Mouse (Mus musculus): ENCODE measurements around the gene Pigl.

The Pigl gene

GRCm38 (mm10) chr11:62557205-62557604 is 98.9 kb downstream of the Pigl start:
- no peak for DNase-seq (ENCODE audit: low read depth, low spot score)

- no peak for DNase-seq (ENCODE audit: low read depth, low spot score)
Observed at GRCm38 (mm10) chr11:62558152-62558551, 99.9 kb downstream of the Pigl start.

- peak; percentile 9 for DNase-seq (ENCODE audit: low read depth, low spot score)
Observed at GRCm38 (mm10) chr11:62558961-62559646, 100.8 kb downstream of the Pigl start.

DNA sequence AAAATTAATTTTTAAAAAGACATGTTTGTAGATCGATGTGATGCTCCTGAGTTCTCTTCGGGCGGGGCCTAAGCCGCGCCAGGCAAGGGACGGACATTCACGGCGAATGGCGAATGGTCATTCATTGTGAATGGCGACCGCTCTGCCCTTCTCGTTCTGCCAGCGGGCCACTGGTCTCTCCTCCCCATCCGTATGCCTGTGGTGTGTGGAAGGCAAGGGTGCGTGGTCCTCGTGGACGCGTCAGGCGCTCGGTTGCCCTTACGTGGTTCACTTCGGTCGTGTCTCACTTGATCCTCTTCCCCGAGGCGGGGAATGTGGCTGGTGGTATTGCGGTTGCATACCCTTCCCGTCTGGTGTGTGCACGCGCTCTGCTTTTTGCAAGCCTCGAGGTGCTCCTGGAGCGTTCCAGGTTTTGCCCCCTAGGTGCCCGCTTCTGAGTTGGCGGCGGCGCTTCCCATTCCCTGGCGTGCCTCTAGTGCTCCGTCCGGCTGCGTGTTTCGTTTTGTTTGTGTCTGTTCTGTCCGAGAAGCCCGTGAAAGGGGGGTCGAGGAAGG is 102.3 kb downstream of the Pigl start:
- peak; percentile 4 for DNase-seq (ENCODE audit: low read depth, low spot score)

DNA sequence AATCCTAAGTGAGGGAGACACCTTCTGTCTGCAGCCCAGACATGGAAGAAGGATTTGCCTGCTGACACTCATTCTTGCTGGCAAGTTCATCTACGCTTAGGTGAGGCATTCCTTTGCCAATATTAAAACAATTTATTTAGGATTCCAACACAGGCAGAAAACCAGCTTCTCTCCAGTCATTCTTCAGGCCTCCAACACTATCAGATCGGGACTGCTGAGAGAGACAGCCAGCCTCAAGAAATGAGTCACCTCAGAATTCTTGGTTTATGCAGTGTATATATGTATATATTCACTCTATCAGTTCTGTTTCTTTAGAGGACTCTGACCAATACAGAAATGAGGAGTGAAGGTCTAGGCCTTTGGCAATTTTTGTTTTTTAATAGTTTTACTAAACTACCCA is 105.3 kb downstream of the Pigl start:
- DNase-seq (ENCODE audit: low read depth, low spot score), result no peak

Data from CD4-positive helper T cell, adult 2 months (primary cell).